Mouse (Mus musculus): ENCODE data around the gene 4931409K22Rik. TPM values are rescaled to one million over a fixed set of nuclear protein-coding genes. Genes with fewer than 3 reads are reported as not detected.
A peak's percentile ranks its signal among the peaks of the same experiment; 100 is the strongest.

4931409K22Rik gene
- polyA plus RNA-seq, 1 experiment from 2014 or later: 0.13 TPM

- WGBS: under 1% methylated on average over 15 of the region's 33 CpGs
- ATAC-seq: no peak
Observed at GRCm38 (mm10) chr5:24601071-24601835, 44.6 kb upstream of the 4931409K22Rik start.

GRCm38 (mm10) chr5:24600236-24600635 lies 43.6 kb upstream of the 4931409K22Rik start:
- no peaks in the 10 kb centered on the region for H3K27me3 ChIP-seq (replicated peaks; ENCODE audit: control insufficient read depth, insufficient read depth, low read length)
- no peak overlapping the region for H3K27ac ChIP-seq (ENCODE audit: low read depth, low read length)
- peaks cover 76% of the 10 kb centered on the region for H3K4me1 ChIP-seq (ENCODE audit: control insufficient read depth, insufficient read depth, low read depth, low read length)
- no peaks in the 10 kb centered on the region for H3K36me3 ChIP-seq (ENCODE audit: control insufficient read depth, insufficient read depth, low read length)
- 67% methylated on average over 2 of the region's 2 CpGs for WGBS
- no peaks in the 10 kb centered on the region for H3K9me3 ChIP-seq (ENCODE audit: control insufficient read depth, low read length)
- peak overlapping the region; percentile 47; the same call in 1 of the 2 replicates for H3K4me3 ChIP-seq (ENCODE audit: low read length)
- H3K4me2 ChIP-seq (ENCODE audit: low read length): peak overlapping the region; percentile 98
- no peak overlapping the region for H3K9ac ChIP-seq (ENCODE audit: low read depth, low read length)
- ATAC-seq: no peak

More at GRCm38 (mm10) chr5:24601071-24601835, 44.6 kb upstream of the 4931409K22Rik start:
- peak overlapping the region; percentile 85 for H3K9ac ChIP-seq (ENCODE audit: low read depth, low read length)
- peak overlapping the region; percentile 98 for H3K27ac ChIP-seq (ENCODE audit: low read depth, low read length)
- peaks cover 78% of the 10 kb centered on the region for H3K4me1 ChIP-seq (ENCODE audit: control insufficient read depth, insufficient read depth, low read depth, low read length)
- H3K36me3 ChIP-seq (ENCODE audit: control insufficient read depth, insufficient read depth, low read length): no peaks in the 10 kb centered on the region
- H3K9me3 ChIP-seq (ENCODE audit: control insufficient read depth, low read length): no peaks in the 10 kb centered on the region
- peak overlapping the region; percentile 47 for H3K4me3 ChIP-seq (ENCODE audit: low read length)
- H3K27me3 ChIP-seq (replicated peaks; ENCODE audit: control insufficient read depth, insufficient read depth, low read length): no peaks in the 10 kb centered on the region
- peak overlapping the region; percentile 98 for H3K4me2 ChIP-seq (ENCODE audit: low read length)

- WGBS: 9% methylated on average over 8 of the region's 8 CpGs
- Histone ChIP-seq H3K4me1 (ENCODE audit: control insufficient read depth, insufficient read depth, low read depth, low read length) (peaks cover 72% of the 10 kb centered on the region), H3K4me3 (ENCODE audit: low read length) (peak overlapping the region; percentile 64), H3K27ac (ENCODE audit: low read depth, low read length) (peak overlapping the region; percentile 77), H3K9ac (ENCODE audit: low read depth, low read length) (peak overlapping the region; percentile 86), H3K4me2 (ENCODE audit: low read length) (peak overlapping the region; percentile 96), H3K36me3 (ENCODE audit: control insufficient read depth, insufficient read depth, low read length) (peaks cover 7% of the 10 kb centered on the region), H3K9me3 (ENCODE audit: control insufficient read depth, low read length) (no peaks in the 10 kb centered on the region), H3K27me3 (replicated peaks; ENCODE audit: control insufficient read depth, insufficient read depth, low read length) (no peaks in the 10 kb centered on the region)
- no peak for ATAC-seq
Observed at GRCm38 (mm10) chr5:24599137-24599536, 42.5 kb upstream of the 4931409K22Rik start.

- Histone ChIP-seq H3K4me2 (ENCODE audit: low read length) (peak overlapping the region; percentile 96), H3K36me3 (ENCODE audit: control insufficient read depth, insufficient read depth, low read length) (peaks cover 11% of the 10 kb centered on the region), H3K4me3 (ENCODE audit: low read length) (peak overlapping the region; percentile 64), H3K9ac (ENCODE audit: low read depth, low read length) (peak overlapping the region; percentile 86), H3K27me3 (replicated peaks; ENCODE audit: control insufficient read depth, insufficient read depth, low read length) (no peaks in the 10 kb centered on the region), H3K9me3 (ENCODE audit: control insufficient read depth, low read length) (no peaks in the 10 kb centered on the region), H3K27ac (ENCODE audit: low read depth, low read length) (peak overlapping the region; percentile 77), H3K4me1 (ENCODE audit: control insufficient read depth, insufficient read depth, low read depth, low read length) (peaks cover 66% of the 10 kb centered on the region)
- peak; percentile 29 for ATAC-seq
- 1% methylated on average over 41 of the region's 41 CpGs for WGBS
Observed at GRCm38 (mm10) chr5:24598570-24599006, 42.0 kb upstream of the 4931409K22Rik start.

GRCm38 (mm10) chr5:24597901-24598569 lies 41.4 kb upstream of the 4931409K22Rik start:
- WGBS: 20% methylated on average over 15 of the region's 15 CpGs
- Histone ChIP-seq H3K27ac (ENCODE audit: low read depth, low read length) (peak overlapping the region; percentile 77), H3K4me3 (ENCODE audit: low read length) (peak overlapping the region; percentile 64), H3K4me2 (ENCODE audit: low read length) (peak overlapping the region; percentile 96), H3K9me3 (ENCODE audit: control insufficient read depth, low read length) (no peaks in the 10 kb centered on the region), H3K4me1 (ENCODE audit: control insufficient read depth, insufficient read depth, low read depth, low read length) (peaks cover 61% of the 10 kb centered on the region), H3K36me3 (ENCODE audit: control insufficient read depth, insufficient read depth, low read length) (peaks cover 16% of the 10 kb centered on the region), H3K27me3 (replicated peaks; ENCODE audit: control insufficient read depth, insufficient read depth, low read length) (no peaks in the 10 kb centered on the region), H3K9ac (ENCODE audit: low read depth, low read length) (peak overlapping the region; percentile 86)
- ATAC-seq: peak; percentile 1; the same call in 1 of the 2 replicates

GRCm38 (mm10) chr5:24597221-24597728 lies 40.7 kb upstream of the 4931409K22Rik start:
- H3K27me3 ChIP-seq (replicated peaks; ENCODE audit: control insufficient read depth, insufficient read depth, low read length): no peaks in the 10 kb centered on the region
- H3K4me3 ChIP-seq (ENCODE audit: low read length): peak overlapping the region; percentile 13; the same call in 1 of the 2 replicates
- H3K27ac ChIP-seq (ENCODE audit: low read depth, low read length): peak overlapping the region; percentile 88
- H3K4me1 ChIP-seq (ENCODE audit: control insufficient read depth, insufficient read depth, low read depth, low read length): peaks cover 53% of the 10 kb centered on the region
- peak overlapping the region; percentile 55; the same call in 1 of the 2 replicates for H3K9ac ChIP-seq (ENCODE audit: low read depth, low read length)
- peaks cover 23% of the 10 kb centered on the region for H3K36me3 ChIP-seq (ENCODE audit: control insufficient read depth, insufficient read depth, low read length)
- WGBS: 35% methylated on average over 2 of the region's 2 CpGs
- H3K9me3 ChIP-seq (ENCODE audit: control insufficient read depth, low read length): no peaks in the 10 kb centered on the region
- H3K4me2 ChIP-seq (ENCODE audit: low read length): peak overlapping the region; percentile 50
- peak; percentile 19 for ATAC-seq

GRCm38 (mm10) chr5:24596519-24597171 lies 40.0 kb upstream of the 4931409K22Rik start:
- Histone ChIP-seq H3K36me3 (ENCODE audit: control insufficient read depth, insufficient read depth, low read length) (peaks cover 29% of the 10 kb centered on the region), H3K27me3 (replicated peaks; ENCODE audit: control insufficient read depth, insufficient read depth, low read length) (no peaks in the 10 kb centered on the region), H3K27ac (ENCODE audit: low read depth, low read length) (peak overlapping the region; percentile 88), H3K4me3 (ENCODE audit: low read length) (peak overlapping the region; percentile 13; the same call in 1 of the 2 replicates), H3K4me1 (ENCODE audit: control insufficient read depth, insufficient read depth, low read depth, low read length) (peaks cover 55% of the 10 kb centered on the region), H3K9ac (ENCODE audit: low read depth, low read length) (peak overlapping the region; percentile 55), H3K4me2 (ENCODE audit: low read length) (peak overlapping the region; percentile 50), H3K9me3 (ENCODE audit: control insufficient read depth, low read length) (no peaks in the 10 kb centered on the region)
- peak; percentile 54 for ATAC-seq
- WGBS: 11% methylated on average over 11 of the region's 11 CpGs

- 46% methylated on average over 14 of the region's 14 CpGs for WGBS
- Histone ChIP-seq H3K36me3 (ENCODE audit: control insufficient read depth, insufficient read depth, low read length) (peaks cover 31% of the 10 kb centered on the region), H3K4me1 (ENCODE audit: control insufficient read depth, insufficient read depth, low read depth, low read length) (peaks cover 51% of the 10 kb centered on the region), H3K27me3 (replicated peaks; ENCODE audit: control insufficient read depth, insufficient read depth, low read length) (no peaks in the 10 kb centered on the region), H3K9me3 (ENCODE audit: control insufficient read depth, low read length) (no peaks in the 10 kb centered on the region), H3K27ac (ENCODE audit: low read depth, low read length) (peak overlapping the region; percentile 88), H3K4me3 (ENCODE audit: low read length) (no peak overlapping the region; the same call in 1 of the 2 replicates), H3K4me2 (ENCODE audit: low read length) (peak overlapping the region; percentile 50), H3K9ac (ENCODE audit: low read depth, low read length) (peak overlapping the region; percentile 55)
- no peak for ATAC-seq
Observed at GRCm38 (mm10) chr5:24595786-24596380, 39.3 kb upstream of the 4931409K22Rik start.
